Mouse (Mus musculus) lung, postnatal 25 days (tissue): ENCODE data around the gene Vmn1r79.
"Not testable (repeated sequence)": the region's sequence is repeated elsewhere in the genome, so short reads cannot be mapped to it uniquely, and the experiment has no call there.

Experiments
- DNase-seq: peaks from one replicate; pipeline ENCODE4 v3.0.0; 2022; ENCODE audit warnings: low spot score

Vmn1r79 gene

DNA sequence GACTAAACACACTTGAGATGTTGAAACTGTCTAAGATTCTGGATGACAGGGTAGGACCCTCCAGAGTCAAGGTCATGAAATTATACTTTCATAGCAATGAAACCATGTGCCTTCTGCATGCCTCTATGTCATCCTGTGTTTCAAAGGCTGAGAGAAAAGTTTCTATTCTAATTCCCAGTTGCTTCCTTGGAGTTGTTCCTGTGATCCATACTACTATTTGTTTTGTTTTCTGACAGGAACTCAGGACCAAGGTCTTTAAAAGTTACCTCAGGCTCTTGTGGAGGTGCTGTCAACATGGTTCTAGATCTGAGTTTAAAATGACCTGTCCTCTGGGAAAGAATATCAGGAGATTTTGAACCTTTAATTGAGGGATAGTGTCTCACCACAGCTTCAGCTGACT is at the start of gene Vmn1r79:
TSS of gene Vmn1r79 (plus strand) at position 301 of the 400 bp plus-strand sequence.
- DNase-seq: not testable (repeated sequence)

GRCm38 (mm10) chr7:12149957-12150356 is 21.1 kb upstream of the Vmn1r79 start, which contains the start of gene Vmn1r78:
TSS of gene Vmn1r78 (plus strand) at chr7:12150257.
- no peak for DNase-seq

DNA sequence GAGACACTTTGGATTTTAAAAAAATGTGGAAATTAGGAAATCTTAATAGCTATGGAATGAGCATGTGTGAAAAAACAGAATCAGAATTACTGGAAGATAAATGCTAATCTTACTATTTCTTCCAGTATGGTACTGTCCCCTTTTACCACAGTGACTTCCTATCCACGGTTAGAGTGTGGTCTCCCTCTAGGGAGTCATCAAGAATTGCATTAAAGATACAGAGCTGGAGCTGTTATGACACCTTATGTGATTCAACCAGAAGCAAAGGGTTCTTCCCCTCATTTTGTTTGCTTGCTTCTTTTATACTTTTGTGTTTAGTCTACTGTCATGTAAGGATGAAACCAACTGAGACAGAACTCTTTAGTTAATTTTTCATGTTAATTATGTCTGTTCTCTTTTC is 14.6 kb upstream of the Vmn1r79 start:
- DNase-seq: not testable (repeated sequence)

- not testable (repeated sequence) for DNase-seq
Measured at GRCm38 (mm10) chr7:12172926-12173325, 1.8 kb downstream of the Vmn1r79 start.

- no peak for DNase-seq
Measured at GRCm38 (mm10) chr7:12188986-12189385, 17.9 kb downstream of the Vmn1r79 start, which contains the start of gene Vmn1r80. TSS of gene Vmn1r80 (plus strand) at chr7:12189286.

DNA sequence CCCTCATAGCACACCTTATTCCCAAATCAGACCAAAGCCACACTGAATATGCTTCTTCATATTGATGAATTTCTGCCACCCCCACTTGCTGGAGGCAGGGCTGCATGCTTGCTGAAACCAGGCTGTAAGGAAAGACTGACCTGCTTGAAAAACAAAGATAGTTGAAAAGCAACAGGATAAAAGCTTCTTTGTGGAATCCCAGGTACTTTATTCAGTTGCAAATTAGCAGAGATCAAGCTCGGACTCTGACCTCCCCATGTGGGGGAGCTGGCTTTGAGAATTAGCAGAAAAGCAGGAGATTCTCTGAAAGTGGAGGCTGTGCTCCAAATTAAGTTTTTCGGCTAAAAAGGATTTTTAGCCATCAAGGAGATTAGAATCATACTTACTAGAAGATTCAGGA is 33.1 kb downstream of the Vmn1r79 start:
- no peak for DNase-seq
